Mouse (Mus musculus): ENCODE results near the gene Tmem221.

DNA sequence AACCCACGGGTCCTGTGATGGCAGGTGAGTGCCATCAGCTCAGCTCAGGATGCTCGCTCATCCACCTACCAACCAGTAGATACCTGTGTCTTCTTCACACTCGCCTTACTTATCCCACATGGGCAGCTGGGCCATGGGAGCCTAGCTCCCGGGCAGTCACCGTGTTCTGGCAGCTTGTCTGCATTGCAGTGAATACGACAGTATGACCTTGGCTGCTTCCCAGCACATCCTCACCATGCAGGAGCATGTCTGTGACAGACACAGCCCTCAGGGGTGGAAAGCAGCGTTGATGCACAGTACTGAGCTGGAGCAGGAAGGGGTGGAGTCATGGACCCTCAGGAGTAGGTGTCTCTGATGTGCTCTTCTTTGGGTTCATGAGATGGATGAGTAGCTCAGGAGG, 15.8 kb upstream of the Tmem221 start:
- no peak for TF ChIP-seq EP300 (optimal IDR thresholded peaks at IDR 0.05)
- TF ChIP-seq CTCF (IDR thresholded peaks at IDR 0.05; ENCODE audit: low read depth) = no peak

Data from stomach, postnatal 0 days (tissue).